Mouse (Mus musculus): Measurements from ENCODE around the gene Smim24. TPM values are rescaled to one million over a fixed set of nuclear protein-coding genes. Genes with fewer than 3 reads are reported as not detected.
A peak's percentile ranks its signal among the peaks of the same experiment; 100 is the strongest.

Smim24 gene
- polyA plus RNA-seq, 1 experiment: 4.5 TPM

- DNase-seq (ENCODE audit: extremely low spot score in 1 of 2, low spot score in 1 of 2): peak in 1 of 2 experiments; percentile 85
Observed at GRCm38 (mm10) chr10:81407539-81408423, 14.9 kb downstream of the Smim24 start.

- DNase-seq (ENCODE audit: extremely low spot score in 1 of 2, low spot score in 1 of 2): no peak
Observed at GRCm38 (mm10) chr10:81408424-81408729, 15.5 kb downstream of the Smim24 start.

DNA sequence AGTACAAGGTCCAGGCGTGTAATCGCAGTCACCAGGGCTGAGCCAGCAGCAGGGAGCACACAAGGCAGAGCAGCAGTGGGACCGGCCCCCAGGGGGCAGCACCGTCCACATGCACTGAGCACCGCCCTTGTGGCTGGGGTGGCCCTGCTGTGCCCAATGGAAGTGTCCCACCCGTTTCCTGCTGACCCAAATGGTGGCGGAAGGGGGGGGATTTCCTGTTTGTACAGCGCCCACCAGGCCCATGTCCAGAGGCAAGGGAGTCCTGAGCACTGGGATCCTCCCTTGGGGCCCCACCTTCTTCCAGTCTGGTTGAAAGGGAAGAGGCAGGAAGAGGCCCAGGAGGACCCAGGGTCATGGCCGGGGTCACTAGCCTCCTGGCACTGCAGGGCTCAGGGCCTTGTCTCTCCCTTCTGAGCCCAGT, 16.0 kb downstream of the Smim24 start:
- peak in 1 of 2 experiments; percentile 70 for DNase-seq (ENCODE audit: extremely low spot score in 1 of 2, low spot score in 1 of 2)

DNA sequence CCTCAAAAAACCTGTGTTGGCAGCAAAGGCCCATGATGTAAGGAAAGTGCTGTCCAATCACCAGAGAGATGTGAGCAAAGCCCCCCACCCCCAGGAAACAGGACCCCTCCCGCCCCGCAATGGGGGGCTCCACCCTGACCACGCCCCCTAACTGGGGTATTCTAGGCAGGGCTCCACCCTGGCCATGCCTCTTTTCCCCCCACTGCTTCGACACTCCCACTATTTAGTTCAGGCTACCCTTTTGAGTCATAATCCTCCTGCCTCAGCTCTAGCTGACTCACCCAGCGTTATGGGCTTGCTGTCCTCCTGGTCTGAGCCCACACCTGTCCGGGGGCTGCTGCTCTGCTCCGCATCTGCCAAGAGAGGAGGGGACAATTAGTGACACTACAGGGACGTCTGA, 16.5 kb downstream of the Smim24 start:
- DNase-seq (ENCODE audit: extremely low spot score in 1 of 2, low spot score in 1 of 2): no peak

GRCm38 (mm10) chr10:81410350-81410749, 17.5 kb downstream of the Smim24 start:
- DNase-seq (ENCODE audit: extremely low spot score in 1 of 2, low spot score in 1 of 2): no peak

GRCm38 (mm10) chr10:81410981-81411380, 18.1 kb downstream of the Smim24 start:
- no peak for DNase-seq (ENCODE audit: extremely low spot score in 1 of 2, low spot score in 1 of 2)

DNA sequence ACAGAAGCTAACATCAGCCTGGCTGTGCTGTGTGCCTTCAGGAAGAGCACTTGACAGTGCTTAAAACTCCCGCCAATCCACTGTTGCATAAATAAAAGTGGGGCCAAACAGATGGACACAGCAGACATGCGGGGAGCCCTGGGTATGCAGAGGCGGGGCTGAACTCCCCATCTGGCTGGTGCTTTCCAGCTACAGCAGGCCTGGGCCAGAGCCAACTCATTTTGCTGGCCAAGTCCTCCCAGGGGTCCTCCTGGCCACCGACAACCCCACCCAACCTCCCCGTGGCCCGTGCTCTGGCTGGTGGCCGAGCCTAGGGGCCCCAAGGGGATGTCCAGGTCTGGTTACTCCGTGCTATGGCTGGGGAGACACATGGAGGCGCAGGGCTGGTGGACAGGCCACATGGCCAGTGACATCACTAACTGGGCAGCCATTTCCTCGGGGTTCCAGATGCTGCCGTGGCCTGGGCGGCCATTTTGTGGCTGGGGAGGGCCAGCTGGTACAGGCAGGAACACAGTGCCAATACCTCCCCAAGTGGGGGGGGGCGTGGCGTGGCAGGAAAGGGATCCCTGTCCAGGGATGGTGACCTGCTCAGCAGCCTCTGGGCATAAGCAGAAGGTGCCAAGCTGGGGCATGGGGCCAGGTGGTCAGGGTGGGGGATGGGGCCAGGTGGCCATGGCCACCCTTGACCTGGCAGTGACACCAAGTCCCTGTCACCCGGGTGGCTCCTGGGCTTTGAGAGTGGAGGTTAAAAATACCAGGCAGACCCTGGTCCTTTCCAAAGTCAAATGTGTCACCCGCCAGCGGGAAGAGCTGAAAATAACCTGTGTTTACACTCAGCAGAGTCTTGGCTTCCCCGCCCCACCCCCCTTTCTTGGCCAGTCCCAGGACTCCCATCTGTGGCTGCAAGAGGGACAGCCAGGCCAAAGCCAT, 18.9 kb downstream of the Smim24 start:
- peak in 1 of 2 experiments; percentile 71 for DNase-seq (ENCODE audit: extremely low spot score in 1 of 2, low spot score in 1 of 2)

DNA sequence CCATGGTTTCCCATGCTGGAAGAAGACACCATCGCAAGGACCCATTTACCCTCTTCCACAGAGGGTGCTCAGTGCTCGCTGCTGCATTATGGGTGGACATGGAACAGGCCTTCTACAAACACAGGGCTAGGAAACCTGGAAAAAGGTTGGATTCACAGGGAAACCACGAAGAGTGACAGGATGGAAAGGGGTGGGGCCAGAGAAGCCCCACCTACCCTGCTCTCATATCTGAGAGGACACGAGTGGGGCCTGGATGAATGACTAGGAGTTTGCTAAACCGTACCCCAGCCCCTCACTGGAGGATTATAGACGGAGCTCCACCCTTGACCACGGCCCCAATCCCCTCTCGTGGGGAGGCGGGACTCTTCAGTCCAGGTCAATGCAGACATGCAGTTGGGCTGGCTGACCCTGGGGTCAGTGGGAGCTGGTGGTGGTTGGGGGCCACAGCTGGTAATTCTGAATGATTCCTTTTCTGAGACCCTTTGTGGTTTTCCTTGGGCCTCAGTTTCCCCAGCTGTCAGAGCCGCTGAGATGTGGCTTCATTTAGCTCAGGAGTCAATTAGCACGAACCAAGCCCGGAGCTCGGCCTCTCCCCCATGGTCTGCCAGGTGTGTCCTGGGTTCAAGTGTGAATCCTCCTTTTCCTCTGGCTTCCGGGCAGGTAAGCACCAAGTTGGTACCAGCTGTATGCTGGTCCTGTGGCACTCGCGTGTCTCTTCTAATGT, 19.9 kb downstream of the Smim24 start:
- DNase-seq (ENCODE audit: extremely low spot score in 1 of 2, low spot score in 1 of 2): no peak

DNA sequence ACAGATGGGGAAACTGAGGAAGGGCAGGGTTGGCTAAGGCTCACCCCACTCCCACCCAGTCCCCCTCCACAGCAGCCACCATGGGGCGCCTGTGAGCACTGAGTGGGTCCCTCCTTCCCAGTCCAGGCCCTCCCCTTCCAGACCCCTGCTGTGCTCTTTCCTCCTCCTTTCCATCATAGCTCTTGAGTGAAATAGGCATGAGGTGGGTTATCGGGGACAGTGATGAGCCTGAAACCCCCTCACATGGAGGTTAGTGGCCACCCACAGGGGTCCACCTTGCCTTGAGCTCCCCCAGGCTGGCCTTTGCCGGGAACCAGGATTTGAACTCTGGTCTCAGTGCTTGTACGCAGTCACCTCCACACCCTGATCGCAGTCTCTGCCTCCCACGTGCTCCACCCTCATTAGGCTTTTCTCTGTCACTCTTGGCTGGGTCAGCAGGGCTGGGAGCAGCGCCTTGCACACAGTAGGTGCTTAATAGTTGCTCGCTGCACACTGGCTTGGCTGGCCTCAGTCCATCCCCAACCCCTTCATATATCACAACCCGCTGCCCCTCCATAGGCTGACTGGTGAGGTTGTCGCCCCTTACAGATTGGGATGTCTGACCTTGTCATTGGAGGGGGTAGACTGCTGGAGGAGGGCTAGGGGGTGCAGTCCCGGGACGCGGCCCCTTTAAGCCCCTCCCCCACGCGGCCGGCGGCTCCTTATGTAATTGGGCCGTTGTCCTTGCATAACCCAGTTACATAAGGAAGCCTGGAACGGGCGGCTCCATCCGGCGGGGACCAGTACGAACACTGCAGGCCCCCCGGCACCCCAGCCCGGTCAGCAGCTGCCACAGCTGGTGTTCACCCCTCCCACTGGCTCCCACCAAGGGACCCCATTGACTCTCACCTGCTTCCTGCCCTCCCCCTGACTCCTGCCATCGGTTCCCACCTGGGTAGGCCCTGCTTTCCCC, 20.7 kb downstream of the Smim24 start:
- peak in 1 of 2 experiments; percentile 86 for DNase-seq (ENCODE audit: extremely low spot score in 1 of 2, low spot score in 1 of 2)

GRCm38 (mm10) chr10:81414682-81415081, 21.8 kb downstream of the Smim24 start:
- DNase-seq (ENCODE audit: extremely low spot score in 1 of 2, low spot score in 1 of 2): no peak

GRCm38 (mm10) chr10:81415146-81415545, 22.3 kb downstream of the Smim24 start:
- DNase-seq (ENCODE audit: extremely low spot score in 1 of 2, low spot score in 1 of 2): no peak

DNA sequence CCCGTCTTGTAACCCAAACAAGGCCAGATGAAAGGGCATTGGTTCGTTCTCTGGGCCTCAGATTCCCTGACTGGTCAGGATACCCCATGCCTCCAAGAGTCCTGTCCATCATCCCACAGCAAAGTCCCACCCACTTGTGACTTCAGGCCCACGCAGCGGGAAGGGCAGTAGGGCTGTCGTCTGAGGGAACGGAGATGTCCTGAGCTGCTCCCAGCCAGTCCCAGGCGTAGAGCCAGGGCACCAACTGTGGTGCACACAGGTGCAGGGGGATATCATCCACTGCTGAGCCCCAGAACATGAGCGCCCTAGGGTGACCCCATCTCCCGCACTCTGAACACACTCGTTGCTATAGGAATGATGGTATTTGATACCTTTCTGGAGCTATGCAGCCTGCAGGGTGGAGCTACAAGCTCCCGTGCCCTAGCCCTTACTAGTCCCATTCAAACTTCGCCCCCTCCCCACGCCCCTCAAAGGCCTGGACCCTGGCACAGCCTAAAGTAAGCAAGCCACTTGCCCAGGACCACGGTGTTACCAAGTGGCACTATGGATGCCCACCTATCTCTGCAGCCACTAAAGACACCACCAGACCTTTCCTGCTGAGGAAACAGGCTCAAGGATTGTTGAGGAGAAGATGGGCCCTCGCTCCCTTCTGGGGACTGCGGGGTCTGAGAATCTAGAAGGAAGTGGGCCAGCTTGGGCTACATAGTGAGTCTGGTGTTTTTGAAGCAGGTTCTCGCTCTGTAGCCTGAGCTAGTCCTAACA, 22.9 kb downstream of the Smim24 start:
- DNase-seq (ENCODE audit: extremely low spot score in 1 of 2, low spot score in 1 of 2): no peak

DNA sequence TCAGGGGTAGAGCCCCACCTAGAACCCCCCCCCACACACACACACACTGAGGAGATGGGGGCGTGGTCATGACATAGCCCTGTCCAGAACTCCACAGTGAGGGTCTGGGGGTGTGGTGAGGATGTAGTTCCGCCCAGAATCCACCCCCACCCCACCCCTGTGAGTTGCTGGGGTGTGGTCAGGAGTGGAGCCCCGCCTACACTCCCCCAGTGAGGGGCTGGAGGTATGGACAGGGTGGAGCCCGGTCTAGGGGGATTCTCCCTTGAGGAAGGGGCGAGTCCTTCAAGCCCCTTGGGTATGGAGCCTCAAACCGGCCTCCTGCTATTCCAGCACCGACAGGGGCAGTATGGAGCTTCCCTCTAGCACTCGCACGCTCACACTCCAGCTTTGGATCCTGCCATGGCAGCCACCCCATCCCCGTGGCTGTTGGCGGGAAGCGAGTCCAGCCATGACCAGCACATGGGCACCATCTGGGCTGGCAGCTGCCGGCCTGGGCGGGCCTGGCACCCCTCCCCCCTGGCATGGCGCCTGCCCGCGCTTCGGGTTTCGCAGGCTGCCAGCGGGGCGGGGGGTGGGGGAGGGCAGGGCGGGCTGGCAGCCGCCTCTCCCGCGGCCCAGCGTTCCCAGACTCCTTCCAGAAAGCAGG, 23.9 kb downstream of the Smim24 start:
- peak; percentile 81 to 90 for DNase-seq (ENCODE audit: extremely low spot score in 1 of 2, low spot score in 1 of 2)

- DNase-seq (ENCODE audit: extremely low spot score in 1 of 2, low spot score in 1 of 2): no peak
Observed at GRCm38 (mm10) chr10:81417227-81418215, 24.7 kb downstream of the Smim24 start.

DNA sequence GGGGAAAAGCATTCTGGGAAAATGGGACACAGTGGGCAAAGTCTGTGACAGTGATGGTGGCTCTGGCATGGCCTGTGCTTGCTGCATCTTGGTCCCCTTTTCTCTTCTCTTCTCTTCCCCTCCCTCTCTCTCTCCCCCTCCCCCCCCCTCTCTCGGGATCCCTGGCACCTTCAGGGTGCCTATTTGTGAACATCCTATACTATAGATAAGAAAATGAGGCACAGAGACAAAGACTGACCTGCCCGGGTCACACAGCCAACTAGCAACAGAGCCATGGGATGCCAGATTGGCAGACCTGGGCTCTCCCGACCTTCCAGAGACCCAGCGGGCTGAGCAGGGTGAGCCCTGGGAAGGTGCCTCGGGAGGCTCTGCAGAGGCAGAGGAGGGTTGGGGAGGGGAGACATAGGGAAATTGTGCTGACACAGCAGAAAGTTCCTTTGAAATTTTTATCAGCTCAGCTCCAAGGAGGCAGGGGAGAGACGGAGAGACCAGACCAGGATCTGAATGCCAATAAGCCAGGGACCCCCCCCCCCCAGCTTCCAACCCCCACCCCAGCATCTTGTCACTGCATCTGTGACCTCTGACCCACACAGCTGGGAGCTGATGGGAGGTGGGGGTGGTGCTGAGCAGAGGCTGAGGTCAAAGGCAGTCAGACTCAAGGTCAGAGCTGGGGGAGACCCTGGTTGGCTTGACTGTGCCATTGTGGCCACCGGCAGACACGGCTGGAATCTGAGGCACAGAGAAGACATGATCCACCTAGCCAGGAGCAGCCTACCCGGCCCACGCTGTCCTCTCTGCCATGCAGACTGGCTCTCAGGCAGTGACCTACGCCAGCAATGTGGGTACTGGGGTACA, 25.6 kb downstream of the Smim24 start:
- no peak for DNase-seq (ENCODE audit: extremely low spot score in 1 of 2, low spot score in 1 of 2)

Measured in frontal cortex, adult 2 months (tissue).